Mouse (Mus musculus): Measurements from ENCODE around the gene Olfr654.

The Olfr654 gene

GRCm38 (mm10) chr7:104586725-104587124 is at the start of gene Olfr654:
TSS of gene Olfr654 (plus strand) at chr7:104587025.
- H3K4me1 ChIP-seq (replicated peaks; ENCODE audit: low read depth, low read length), result no peaks in the 10 kb centered on the region
- H3K4me3 ChIP-seq (replicated peaks; ENCODE audit: low read length), result no peak within 1 kb of the TSS
- no peaks in the 10 kb centered on the region for H3K36me3 ChIP-seq (ENCODE audit: insufficient read depth, low read length)
- no peaks in the 10 kb centered on the region for H3K27me3 ChIP-seq (ENCODE audit: insufficient read depth, low read length)
- no peaks in the 10 kb centered on the region for H3K9me3 ChIP-seq (ENCODE audit: low read length)
- TF ChIP-seq NANOG (IDR thresholded peaks at IDR 0.05; ENCODE audit: borderline replicate concordance, low read length), result no peak
- no peak for TF ChIP-seq POU5F1 (IDR thresholded peaks at IDR 0.05; ENCODE audit: borderline replicate concordance, low read length)
- no peak for TF ChIP-seq CTCF (conservative IDR thresholded peaks at IDR 0.05; ENCODE audit: low read length)

- H3K4me1 ChIP-seq (replicated peaks; ENCODE audit: low read depth, low read length), result no peaks in the 10 kb centered on the region
Observed at GRCm38 (mm10) chr7:104549833-104550232, 37.0 kb upstream of the Olfr654 start, which contains the start of gene Olfr651. TSS of gene Olfr651 (plus strand) at chr7:104550133.

GRCm38 (mm10) chr7:104552700-104553099 is 34.1 kb upstream of the Olfr654 start:
- Histone ChIP-seq H3K27me3 (ENCODE audit: insufficient read depth, low read length) (no peaks in the 10 kb centered on the region), H3K36me3 (ENCODE audit: insufficient read depth, low read length) (no peaks in the 10 kb centered on the region), H3K9me3 (ENCODE audit: low read length) (no peaks in the 10 kb centered on the region), H3K4me3 (replicated peaks; ENCODE audit: low read length) (no peak overlapping the region), H3K4me1 (replicated peaks; ENCODE audit: low read depth, low read length) (no peaks in the 10 kb centered on the region)
- TF ChIP-seq POU5F1 (IDR thresholded peaks at IDR 0.05; ENCODE audit: borderline replicate concordance, low read length), result no peak
- no peak for TF ChIP-seq CTCF (conservative IDR thresholded peaks at IDR 0.05; ENCODE audit: low read length)
- no peak for TF ChIP-seq NANOG (IDR thresholded peaks at IDR 0.05; ENCODE audit: borderline replicate concordance, low read length)

More at GRCm38 (mm10) chr7:104549833-104550232, 37.0 kb upstream of the Olfr654 start, which contains the start of gene Olfr651:
- Histone ChIP-seq H3K27me3 (ENCODE audit: insufficient read depth, low read length) (no peaks in the 10 kb centered on the region), H3K4me3 (replicated peaks; ENCODE audit: low read length) (no peak within 1 kb of the TSS), H3K9me3 (ENCODE audit: low read length) (no peaks in the 10 kb centered on the region), H3K36me3 (ENCODE audit: insufficient read depth, low read length) (no peaks in the 10 kb centered on the region)
- TF ChIP-seq NANOG (IDR thresholded peaks at IDR 0.05; ENCODE audit: borderline replicate concordance, low read length) (no peak), CTCF (conservative IDR thresholded peaks at IDR 0.05; ENCODE audit: low read length) (no peak), POU5F1 (IDR thresholded peaks at IDR 0.05; ENCODE audit: borderline replicate concordance, low read length) (no peak)

- H3K36me3 ChIP-seq (ENCODE audit: insufficient read depth, low read length), result no peaks in the 10 kb centered on the region
- peaks cover 7% of the 10 kb centered on the region; the same call in 1 of the 2 replicates for H3K9me3 ChIP-seq (ENCODE audit: low read length)
- no peaks in the 10 kb centered on the region for H3K27me3 ChIP-seq (ENCODE audit: insufficient read depth, low read length)
- H3K4me3 ChIP-seq (replicated peaks; ENCODE audit: low read length), result no peak within 1 kb of the TSS
- H3K4me1 ChIP-seq (replicated peaks; ENCODE audit: low read depth, low read length), result no peaks in the 10 kb centered on the region
- no peak for TF ChIP-seq POU5F1 (IDR thresholded peaks at IDR 0.05; ENCODE audit: borderline replicate concordance, low read length)
- TF ChIP-seq CTCF (conservative IDR thresholded peaks at IDR 0.05; ENCODE audit: low read length), result no peak
- TF ChIP-seq NANOG (IDR thresholded peaks at IDR 0.05; ENCODE audit: borderline replicate concordance, low read length), result no peak
Observed at GRCm38 (mm10) chr7:104560601-104561000, 26.2 kb upstream of the Olfr654 start, which contains the start of gene Olfr652. TSS of gene Olfr652 (plus strand) at chr7:104560901.

GRCm38 (mm10) chr7:104577014-104577413 is 9.8 kb upstream of the Olfr654 start, which contains the start of gene Olfr653:
TSS of gene Olfr653 (plus strand) at chr7:104577314.
- no peak within 1 kb of the TSS for H3K4me3 ChIP-seq (replicated peaks; ENCODE audit: low read length)
- H3K9me3 ChIP-seq (ENCODE audit: low read length), result no peaks in the 10 kb centered on the region
- no peaks in the 10 kb centered on the region for H3K36me3 ChIP-seq (ENCODE audit: insufficient read depth, low read length)
- TF ChIP-seq CTCF (conservative IDR thresholded peaks at IDR 0.05; ENCODE audit: low read length), result no peak
- TF ChIP-seq NANOG (IDR thresholded peaks at IDR 0.05; ENCODE audit: borderline replicate concordance, low read length), result no peak
- no peak for TF ChIP-seq POU5F1 (IDR thresholded peaks at IDR 0.05; ENCODE audit: borderline replicate concordance, low read length)
- H3K27me3 ChIP-seq (ENCODE audit: insufficient read depth, low read length), result no peaks in the 10 kb centered on the region
- H3K4me1 ChIP-seq (replicated peaks; ENCODE audit: low read depth, low read length), result no peaks in the 10 kb centered on the region

GRCm38 (mm10) chr7:104580846-104581245 is 6.0 kb upstream of the Olfr654 start:
- H3K4me1 ChIP-seq (replicated peaks; ENCODE audit: low read depth, low read length), result no peaks in the 10 kb centered on the region
- H3K27me3 ChIP-seq (ENCODE audit: insufficient read depth, low read length), result no peaks in the 10 kb centered on the region
- H3K9me3 ChIP-seq (ENCODE audit: low read length), result no peaks in the 10 kb centered on the region
- no peak for TF ChIP-seq NANOG (IDR thresholded peaks at IDR 0.05; ENCODE audit: borderline replicate concordance, low read length)
- TF ChIP-seq CTCF (conservative IDR thresholded peaks at IDR 0.05; ENCODE audit: low read length), result no peak
- no peaks in the 10 kb centered on the region for H3K36me3 ChIP-seq (ENCODE audit: insufficient read depth, low read length)
- no peak overlapping the region for H3K4me3 ChIP-seq (replicated peaks; ENCODE audit: low read length)

GRCm38 (mm10) chr7:104581429-104581828 is 5.4 kb upstream of the Olfr654 start:
- no peaks in the 10 kb centered on the region for H3K27me3 ChIP-seq (ENCODE audit: insufficient read depth, low read length)

GRCm38 (mm10) chr7:104588274-104588673 is 1.4 kb downstream of the Olfr654 start:
- Histone ChIP-seq H3K9me3 (ENCODE audit: low read length) (no peaks in the 10 kb centered on the region), H3K27me3 (ENCODE audit: insufficient read depth, low read length) (no peaks in the 10 kb centered on the region), H3K4me1 (replicated peaks; ENCODE audit: low read depth, low read length) (no peaks in the 10 kb centered on the region), H3K4me3 (replicated peaks; ENCODE audit: low read length) (no peak overlapping the region), H3K36me3 (ENCODE audit: insufficient read depth, low read length) (no peaks in the 10 kb centered on the region)
- TF ChIP-seq NANOG (IDR thresholded peaks at IDR 0.05; ENCODE audit: borderline replicate concordance, low read length) (no peak), POU5F1 (IDR thresholded peaks at IDR 0.05; ENCODE audit: borderline replicate concordance, low read length) (no peak), CTCF (conservative IDR thresholded peaks at IDR 0.05; ENCODE audit: low read length) (no peak)

More at GRCm38 (mm10) chr7:104581429-104581828, 5.4 kb upstream of the Olfr654 start:
- no peaks in the 10 kb centered on the region for H3K4me1 ChIP-seq (replicated peaks; ENCODE audit: low read depth, low read length)
- H3K4me3 ChIP-seq (replicated peaks; ENCODE audit: low read length), result no peak overlapping the region
- TF ChIP-seq CTCF (conservative IDR thresholded peaks at IDR 0.05; ENCODE audit: low read length) (no peak), POU5F1 (IDR thresholded peaks at IDR 0.05; ENCODE audit: borderline replicate concordance, low read length) (no peak), NANOG (IDR thresholded peaks at IDR 0.05; ENCODE audit: borderline replicate concordance, low read length) (no peak)
- no peaks in the 10 kb centered on the region for H3K9me3 ChIP-seq (ENCODE audit: low read length)
- H3K36me3 ChIP-seq (ENCODE audit: insufficient read depth, low read length), result no peaks in the 10 kb centered on the region

GRCm38 (mm10) chr7:104601679-104602078 is 14.9 kb downstream of the Olfr654 start, which contains the start of gene Olfr655:
TSS of gene Olfr655 (minus strand) at chr7:104601779.
- no peak within 1 kb of the TSS for H3K4me3 ChIP-seq (replicated peaks; ENCODE audit: low read length)
- no peaks in the 10 kb centered on the region for H3K4me1 ChIP-seq (replicated peaks; ENCODE audit: low read depth, low read length)
- no peaks in the 10 kb centered on the region for H3K27me3 ChIP-seq (ENCODE audit: insufficient read depth, low read length)
- TF ChIP-seq POU5F1 (IDR thresholded peaks at IDR 0.05; ENCODE audit: borderline replicate concordance, low read length), result no peak
- TF ChIP-seq CTCF (conservative IDR thresholded peaks at IDR 0.05; ENCODE audit: low read length), result no peak
- TF ChIP-seq NANOG (IDR thresholded peaks at IDR 0.05; ENCODE audit: borderline replicate concordance, low read length), result no peak
- H3K9me3 ChIP-seq (ENCODE audit: low read length), result no peaks in the 10 kb centered on the region
- H3K36me3 ChIP-seq (ENCODE audit: insufficient read depth, low read length), result no peaks in the 10 kb centered on the region
